Mouse (Mus musculus) cortical plate, adult 2 months (tissue): Measurements from ENCODE around the gene Gm11985.

Experiments
- CTCF ChIP-seq: fragments of 200-500 bp; IDR thresholded peaks from 2 replicates; pipeline ENCODE4 v1.5.1; 2011; ENCODE audit warnings: mild to moderate bottlenecking, control low read depth, low read length; ENCODE audit not compliant: insufficient read depth; ENCODE audit errors: extremely low read depth
- POLR2A ChIP-seq: fragments of 200-500 bp; IDR thresholded peaks from 2 replicates; pipeline ENCODE4 v1.6.1; 2011; ENCODE audit warnings: mild to moderate bottlenecking, low read length, control low read depth; ENCODE audit not compliant: insufficient read depth; ENCODE audit errors: extremely low read depth

- no peak for TF ChIP-seq CTCF
- TF ChIP-seq POLR2A = no peak
These were observed 46.1 kb upstream of the Gm11985 start for GRCm38 (mm10) chr11:7234436-7234835.
